Mouse (Mus musculus) brown adipose tissue, adult 24 weeks (tissue): ENCODE measurements around the gene Mecom. TPM values are rescaled to one million over a fixed set of nuclear protein-coding genes. Genes with fewer than 3 reads are reported as not detected.

Experiments
- H3K27ac ChIP-seq: fragments of 200-500 bp; replicated peaks from 2 replicates; pipeline ENCODE4 v1.5.1; 2012; ENCODE audit warnings: low read depth, mild to moderate bottlenecking, low read length
- H3K4me1 ChIP-seq: fragments of 200-500 bp; 2 replicates; pipeline ENCODE4 v1.6.1; 2012; ENCODE audit warnings: low read length, mixed read lengths; ENCODE audit not compliant: control insufficient read depth, insufficient read depth, insufficient read length
- H3K4me3 ChIP-seq: fragments of 200-500 bp; 2 replicates; pipeline ENCODE4 v1.5.1; 2012; ENCODE audit warnings: low read depth, mild to moderate bottlenecking, low read length, moderate library complexity; ENCODE audit not compliant: insufficient read depth
- polyA plus RNA-seq: library from polyadenylated mRNA; stranded (reverse); fragments of >200 nt; gene quantifications from 2 replicates; pipeline ENCODE4 v1.2.4, GENCODE M21; 2012; ENCODE audit not compliant: missing spikeins, insufficient read depth, insufficient read length

Mecom gene
- polyA plus RNA-seq, 1 experiment: 9.2 TPM

DNA sequence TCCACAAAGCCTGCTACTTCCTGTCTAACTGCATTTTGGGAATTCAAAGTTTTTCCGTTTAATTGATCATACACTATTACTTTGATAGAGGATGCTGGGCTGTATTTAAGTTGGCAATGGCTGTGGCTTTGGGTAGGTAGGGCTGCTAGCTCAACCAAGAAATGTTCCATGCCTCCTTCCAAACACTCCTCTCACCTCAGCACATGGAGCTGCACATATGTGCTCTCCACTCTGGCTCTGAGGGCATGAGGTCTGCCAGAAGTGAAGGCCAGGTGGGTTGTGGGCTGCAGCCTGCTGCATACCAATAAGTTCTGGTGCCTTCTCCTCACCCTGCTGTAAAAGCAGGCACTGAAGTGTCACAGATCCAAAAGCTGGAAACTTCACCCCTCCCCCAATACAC lies 464.0 kb downstream of the Mecom start:
- H3K4me1 ChIP-seq: no peaks in the 10 kb centered on the region
- no peak overlapping the region for H3K27ac ChIP-seq

DNA sequence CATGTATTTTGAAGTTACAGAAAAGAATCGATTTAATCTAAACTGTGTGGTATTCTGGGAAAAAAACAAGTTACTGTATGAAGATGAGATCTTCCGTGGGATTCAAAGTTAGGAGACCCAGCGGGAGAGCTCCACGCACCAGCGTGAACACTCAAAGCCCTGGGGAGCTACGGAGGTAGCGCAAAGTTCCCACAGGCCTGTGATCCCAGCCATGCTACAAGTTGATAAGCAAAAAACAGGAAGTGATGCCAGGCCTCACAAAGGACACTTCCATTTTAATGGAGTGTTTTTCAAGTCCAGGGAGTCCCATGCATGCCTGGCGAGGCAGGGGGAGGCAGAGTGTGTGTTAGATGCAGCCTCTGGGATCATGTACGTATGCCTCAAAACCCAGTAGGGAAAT lies 464.5 kb downstream of the Mecom start:
- H3K4me1 ChIP-seq: no peaks in the 10 kb centered on the region

More for the DNA sequence above, 464.0 kb downstream of the Mecom start:
- no peak overlapping the region for H3K4me3 ChIP-seq

DNA sequence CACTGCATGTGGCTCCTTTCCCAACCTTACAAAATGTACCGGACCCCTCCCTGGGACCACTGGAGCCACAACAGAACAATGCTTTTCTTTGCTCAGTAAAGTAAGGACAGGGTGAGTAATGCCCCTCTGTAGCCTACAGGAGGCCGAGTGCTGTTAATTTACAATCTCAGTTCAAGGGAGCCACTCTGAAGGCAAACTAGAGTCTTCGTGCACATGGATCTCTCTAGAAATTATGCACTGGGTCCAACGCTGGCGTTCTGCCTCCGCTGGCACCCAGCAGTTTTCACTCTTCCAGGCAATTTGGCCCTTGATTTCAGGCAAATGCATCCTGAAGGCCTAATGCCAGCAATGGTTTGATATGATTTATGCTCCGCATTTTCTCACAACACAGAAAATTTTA lies 467.0 kb downstream of the Mecom start:
- H3K4me1 ChIP-seq: no peaks in the 10 kb centered on the region
- H3K4me3 ChIP-seq: no peak overlapping the region
- no peak overlapping the region for H3K27ac ChIP-seq

More for the DNA sequence above, 464.5 kb downstream of the Mecom start:
- no peak overlapping the region for H3K27ac ChIP-seq
- no peak overlapping the region for H3K4me3 ChIP-seq

DNA sequence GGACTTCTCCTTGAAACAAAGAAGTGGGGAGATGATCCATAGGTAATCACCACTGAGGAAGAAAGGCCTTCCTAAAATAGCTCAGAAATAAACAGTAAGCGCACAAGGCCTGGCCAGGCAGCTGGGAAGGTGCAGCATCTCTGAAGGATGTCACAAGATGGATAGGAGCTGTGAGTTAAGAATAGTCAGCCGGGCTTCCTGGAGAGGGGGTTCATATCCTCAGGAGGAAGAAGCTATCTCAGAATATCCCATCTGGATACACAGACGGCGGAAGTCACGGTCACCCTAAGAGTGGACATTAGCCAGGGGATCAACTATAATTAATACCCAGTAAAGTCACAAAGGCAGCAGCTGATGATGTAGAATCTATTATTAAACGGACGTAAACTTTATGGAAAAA lies 471.3 kb downstream of the Mecom start:
- Histone ChIP-seq H3K27ac (no peak overlapping the region), H3K4me3 (no peak overlapping the region), H3K4me1 (no peaks in the 10 kb centered on the region)

DNA sequence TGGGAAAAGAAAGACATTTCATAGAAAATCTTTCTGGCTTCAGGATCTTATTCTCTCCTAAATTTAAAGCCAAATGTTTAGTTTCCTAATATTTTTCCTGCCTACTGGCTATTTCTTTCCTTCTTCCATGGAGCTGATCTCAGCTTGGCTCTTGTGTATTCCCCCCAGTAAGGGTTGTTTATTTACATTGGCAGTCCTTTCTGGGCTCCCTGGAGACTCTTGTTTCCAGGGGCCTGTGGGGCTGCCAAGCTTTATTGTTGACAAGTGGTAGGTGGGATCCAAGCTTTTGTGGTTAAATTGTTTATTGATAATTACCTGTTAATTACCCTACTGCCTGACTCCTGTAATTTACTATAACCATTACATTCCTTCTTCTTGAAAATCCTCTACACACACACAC lies 476.5 kb downstream of the Mecom start:
- Histone ChIP-seq H3K27ac (no peak overlapping the region), H3K4me3 (no peak overlapping the region), H3K4me1 (no peaks in the 10 kb centered on the region)

DNA sequence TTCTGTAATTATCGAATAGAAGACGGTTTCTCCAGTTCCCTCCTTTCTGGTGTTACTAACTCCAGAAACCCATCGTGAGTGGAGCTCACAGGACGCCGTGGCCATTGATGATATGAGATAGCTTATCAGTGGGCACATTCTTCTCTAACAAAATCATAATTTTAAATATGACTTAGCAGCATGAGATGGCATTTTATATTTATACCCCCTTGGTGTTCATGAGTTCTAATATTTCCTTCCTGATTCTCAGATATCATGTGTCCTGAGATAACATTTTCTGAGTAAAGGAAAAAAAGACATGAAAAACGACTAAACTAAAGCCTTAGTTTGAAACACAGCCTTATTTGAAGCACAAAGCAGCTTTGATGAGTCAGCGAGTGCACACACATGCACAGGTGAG lies 481.3 kb downstream of the Mecom start:
- no peaks in the 10 kb centered on the region for H3K4me1 ChIP-seq
- no peak overlapping the region for H3K4me3 ChIP-seq
- no peak overlapping the region for H3K27ac ChIP-seq

DNA sequence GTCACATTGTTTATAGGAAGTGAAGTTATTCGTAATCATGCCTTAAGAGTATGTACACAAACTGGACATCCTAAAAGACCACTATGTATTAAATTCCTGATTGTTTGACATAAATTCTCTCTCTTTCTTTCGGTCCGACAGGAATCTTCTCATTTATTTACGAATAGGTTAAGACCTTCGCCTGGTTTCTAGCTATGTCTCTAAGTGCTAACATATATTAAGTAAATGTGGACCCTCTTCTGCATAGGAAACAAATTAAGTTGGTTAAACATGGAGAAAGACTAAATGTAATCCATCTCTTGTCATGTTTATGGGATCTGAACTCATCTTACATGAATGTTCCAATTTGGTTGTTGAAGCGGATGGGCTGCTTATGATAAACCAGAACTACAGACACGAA lies 487.8 kb downstream of the Mecom start:
- Histone ChIP-seq H3K27ac (no peak overlapping the region), H3K4me3 (no peak overlapping the region), H3K4me1 (no peaks in the 10 kb centered on the region)

DNA sequence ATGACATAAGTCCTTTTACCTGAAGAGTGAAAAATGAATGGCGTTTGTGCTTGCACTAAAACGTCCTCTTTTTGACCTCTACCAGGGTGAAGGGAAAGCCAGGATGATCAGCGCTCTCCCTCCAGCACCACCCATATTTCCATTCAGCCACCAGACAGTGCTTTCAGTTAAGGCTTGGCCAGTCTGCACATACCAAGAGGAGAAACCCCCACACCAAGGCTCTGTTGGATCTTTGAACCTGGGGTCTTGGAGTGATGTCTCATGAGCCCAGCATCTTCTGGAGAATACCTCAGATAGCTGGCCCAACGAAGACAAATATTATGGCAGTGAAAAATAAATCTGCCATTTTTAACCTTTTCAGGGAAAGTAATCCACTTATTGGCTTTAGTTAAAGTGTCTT lies 488.2 kb downstream of the Mecom start:
- no peak overlapping the region for H3K4me3 ChIP-seq
- H3K4me1 ChIP-seq: no peaks in the 10 kb centered on the region
- H3K27ac ChIP-seq: no peak overlapping the region

DNA sequence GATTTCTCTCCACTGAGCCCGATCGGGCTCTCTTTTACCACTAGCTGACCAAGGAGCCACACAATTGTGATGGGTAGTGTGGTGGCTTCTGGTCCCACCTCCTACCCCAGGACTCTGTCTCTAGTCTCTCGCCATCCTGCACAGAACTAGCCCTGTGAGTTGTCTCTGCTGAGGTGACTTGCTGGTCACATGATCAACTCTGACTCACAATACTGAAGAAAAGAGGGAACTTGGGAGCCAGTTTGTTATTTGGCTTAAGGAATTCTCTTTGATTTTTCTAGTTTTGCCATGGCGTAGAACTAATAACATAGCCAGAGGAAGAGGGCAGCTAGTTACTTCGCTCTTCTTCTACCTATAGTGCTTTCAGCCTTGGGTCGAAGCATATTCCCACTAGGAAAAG lies 496.5 kb downstream of the Mecom start:
- Histone ChIP-seq H3K27ac (no peak overlapping the region), H3K4me1 (no peaks in the 10 kb centered on the region), H3K4me3 (no peak overlapping the region)

DNA sequence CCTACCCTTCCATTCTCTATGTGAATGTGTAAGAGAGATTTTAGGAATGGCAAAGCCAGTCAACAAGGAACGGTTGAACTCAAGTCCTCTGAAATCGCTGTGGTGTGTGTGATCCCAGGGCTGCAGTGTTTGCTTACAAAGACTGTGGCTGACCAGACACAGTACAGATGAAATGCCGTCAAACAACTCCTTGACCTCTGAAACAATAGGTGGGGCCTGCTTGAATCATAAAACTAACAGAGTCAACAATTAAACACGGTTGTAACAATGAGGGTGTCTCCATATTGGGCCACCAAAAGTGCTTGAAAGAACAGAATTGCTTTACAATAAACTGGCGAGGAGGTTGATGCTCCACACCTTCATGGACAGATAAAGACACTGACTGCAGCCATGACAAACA lies 497.0 kb downstream of the Mecom start:
- H3K27ac ChIP-seq: no peak overlapping the region
- no peak overlapping the region for H3K4me3 ChIP-seq
- H3K4me1 ChIP-seq: no peaks in the 10 kb centered on the region

DNA sequence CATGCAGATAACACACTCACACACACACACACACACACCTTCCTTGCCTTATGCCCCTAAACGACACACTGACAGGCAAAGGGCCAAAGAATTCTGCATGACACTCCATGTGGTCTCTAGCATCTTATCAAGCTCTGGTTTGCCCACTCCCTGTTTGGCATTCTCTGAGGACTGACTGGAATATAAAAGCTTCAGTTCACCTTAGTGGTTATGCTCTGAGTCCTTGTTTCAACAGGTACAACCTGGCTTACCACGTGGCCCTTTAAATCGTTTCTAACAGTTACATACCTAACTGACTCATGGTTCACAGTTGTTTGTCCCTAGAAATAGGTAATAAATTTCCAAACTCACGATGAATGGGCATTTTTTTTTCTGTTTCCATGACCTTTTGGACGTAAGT lies 499.0 kb downstream of the Mecom start:
- Histone ChIP-seq H3K4me1 (no peaks in the 10 kb centered on the region), H3K27ac (no peak overlapping the region)

DNA sequence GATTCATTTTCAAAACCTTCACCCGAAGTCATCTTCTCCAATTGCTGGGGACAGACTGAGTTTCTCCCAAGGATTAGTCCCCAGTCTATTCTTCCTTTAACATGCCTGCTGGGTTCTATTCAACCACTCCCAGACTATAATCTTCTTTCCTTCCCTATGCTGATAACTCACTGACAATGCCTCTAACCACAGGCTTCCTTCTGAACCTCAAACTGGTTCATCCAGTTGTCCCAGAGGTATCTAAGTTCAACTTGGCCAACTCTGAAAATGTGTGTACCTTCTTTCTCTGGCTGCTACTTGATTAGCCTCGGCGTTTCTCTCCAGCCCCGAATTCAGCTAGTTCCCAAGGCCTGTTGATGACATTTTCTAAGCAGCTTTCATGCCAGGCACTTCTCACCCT lies 499.7 kb downstream of the Mecom start:
- H3K4me1 ChIP-seq: no peaks in the 10 kb centered on the region
- H3K4me3 ChIP-seq: no peak overlapping the region
- H3K27ac ChIP-seq: no peak overlapping the region

More for the DNA sequence above, 499.0 kb downstream of the Mecom start:
- no peak overlapping the region for H3K4me3 ChIP-seq

DNA sequence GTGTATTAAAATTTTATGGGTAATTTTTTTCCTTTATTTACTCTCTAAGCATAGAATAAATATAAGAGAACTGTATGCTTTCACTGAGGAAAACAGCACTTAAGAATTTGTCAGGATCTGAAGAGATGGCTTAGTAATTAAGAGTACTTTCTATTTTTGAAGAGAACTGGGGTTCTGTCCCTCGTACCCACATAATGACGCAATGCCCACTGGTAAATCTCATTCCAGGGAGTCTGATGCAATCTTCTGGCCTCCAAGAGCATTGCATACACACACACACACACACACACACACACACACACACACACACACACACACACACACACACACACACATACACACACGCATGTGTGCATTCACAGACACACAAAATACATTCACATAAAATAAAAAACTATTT lies 504.3 kb downstream of the Mecom start:
- H3K4me1 ChIP-seq: no peaks in the 10 kb centered on the region
- H3K27ac ChIP-seq: no peak overlapping the region
- no peak overlapping the region for H3K4me3 ChIP-seq

DNA sequence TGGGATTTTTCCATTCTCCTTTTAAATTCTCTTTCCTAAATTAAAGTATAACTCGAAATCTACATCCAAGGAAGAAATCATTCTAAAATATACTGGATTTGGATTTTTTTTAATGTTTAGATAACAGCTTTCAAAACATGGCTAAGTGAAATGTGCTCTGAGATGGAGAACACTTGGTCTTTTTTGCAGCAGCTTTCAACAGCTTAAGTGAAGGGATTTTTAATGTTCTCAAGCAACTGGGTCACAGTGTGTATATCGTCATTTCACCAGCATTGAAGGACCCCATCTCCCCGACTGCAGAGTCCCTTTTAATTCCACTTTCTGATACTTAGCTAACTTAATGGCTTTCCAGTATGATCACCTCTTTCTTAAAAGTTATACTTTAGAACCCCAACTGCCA lies 509.3 kb downstream of the Mecom start:
- Histone ChIP-seq H3K4me1 (no peaks in the 10 kb centered on the region), H3K27ac (no peak overlapping the region), H3K4me3 (no peak overlapping the region)

DNA sequence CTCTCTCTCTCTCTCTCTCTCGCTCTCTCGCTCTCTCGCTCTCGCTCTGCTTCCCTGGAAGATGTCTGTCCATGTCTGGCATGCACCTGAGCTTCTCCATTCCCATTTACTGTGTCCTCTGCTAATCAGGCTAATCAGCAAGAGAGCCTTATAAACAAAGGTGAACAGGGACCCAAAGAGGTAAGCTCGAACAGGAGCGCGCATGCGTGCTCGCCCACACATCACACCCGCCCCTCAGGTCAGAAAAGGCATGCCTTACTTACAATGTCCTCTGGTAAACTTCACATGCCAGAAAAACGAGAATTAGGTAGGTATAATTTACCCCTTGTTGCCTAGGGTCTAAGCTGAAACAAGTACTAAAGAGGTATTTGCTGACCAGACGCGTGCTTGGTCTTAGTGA lies 527.8 kb downstream of the Mecom start:
- Histone ChIP-seq H3K4me1 (no peaks in the 10 kb centered on the region), H3K4me3 (no peak overlapping the region), H3K27ac (peak overlapping the region; percentile 42; the same call in 1 of the 2 replicates)

DNA sequence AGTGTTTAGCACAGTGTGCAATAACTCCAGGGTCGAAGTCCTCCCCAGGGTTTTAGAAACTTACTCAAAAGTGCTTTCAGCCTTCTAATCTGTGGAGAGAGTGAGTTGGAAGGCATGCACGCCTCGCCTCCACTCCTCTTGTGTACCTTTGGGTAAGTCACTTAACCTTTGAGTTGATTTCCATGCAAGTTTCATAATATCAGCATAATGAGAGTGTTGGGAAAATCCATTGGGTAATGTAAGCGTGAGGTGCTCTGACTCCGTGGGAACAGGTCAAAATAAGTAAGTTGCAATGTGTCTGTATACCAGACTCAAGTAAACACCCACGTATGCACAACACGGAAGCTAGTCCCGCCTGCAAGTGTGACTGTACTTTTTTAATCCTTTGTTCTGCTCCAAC lies 528.4 kb downstream of the Mecom start:
- H3K4me3 ChIP-seq: 0 out of 2 replicates have a peak overlapping the region, but pooled peaks have one; percentile 18
- peak overlapping the region; percentile 42 for H3K27ac ChIP-seq
- no peaks in the 10 kb centered on the region for H3K4me1 ChIP-seq

DNA sequence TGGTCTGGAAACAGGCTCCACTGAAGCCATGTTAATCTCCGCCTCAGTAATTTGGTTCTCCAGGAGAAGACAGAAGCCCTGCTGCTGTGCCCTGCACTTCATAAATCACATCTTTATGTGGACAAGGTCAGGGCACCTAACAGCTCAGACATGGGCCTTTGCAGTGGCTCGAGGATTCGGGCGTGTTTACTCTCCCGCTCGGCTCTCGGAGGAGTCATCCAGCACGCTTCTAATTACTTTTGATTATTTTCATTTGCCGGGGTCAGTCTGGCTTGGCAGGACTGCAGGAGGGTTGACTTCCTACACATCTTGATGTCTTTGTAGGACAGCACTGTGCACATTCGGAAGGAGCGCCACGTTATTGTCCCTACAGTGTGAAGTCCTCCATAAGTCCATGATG lies 529.6 kb downstream of the Mecom start:
- Histone ChIP-seq H3K4me1 (no peaks in the 10 kb centered on the region), H3K27ac (no peak overlapping the region), H3K4me3 (no peak overlapping the region)
